Mouse (Mus musculus): ENCODE results near the gene E130218I03Rik.

- TF ChIP-seq EP300 (optimal IDR thresholded peaks at IDR 0.05) (no peak), CTCF (IDR thresholded peaks at IDR 0.05; ENCODE audit: low read depth) (no peak)
Observed at GRCm38 (mm10) chr4:134237582-134238278, 5.7 kb upstream of the E130218I03Rik start.

Data from stomach, postnatal 0 days (tissue).